Mouse (Mus musculus): ENCODE measurements around the gene Insig1. TPM values are rescaled to one million over a fixed set of nuclear protein-coding genes. Genes with fewer than 3 reads are reported as not detected.
A peak's percentile ranks its signal among the peaks of the same experiment; 100 is the strongest.

Gene Insig1
- total RNA-seq, 1 experiment from 2014 or later, result 66.1 TPM

GRCm38 (mm10) chr5:28063989-28064624 lies 7.1 kb upstream of the Insig1 start:
- DNase-seq, result no peak

- no peak for DNase-seq
These were observed 5.9 kb upstream of the Insig1 start for GRCm38 (mm10) chr5:28065275-28065674.

GRCm38 (mm10) chr5:28066311-28066710 lies 4.9 kb upstream of the Insig1 start:
- no peak for DNase-seq

- no peak for DNase-seq
These were observed 875 bp upstream of the Insig1 start for GRCm38 (mm10) chr5:28070149-28070827.

- peak; percentile 87 for DNase-seq
These were observed 477 bp downstream of the Insig1 start for GRCm38 (mm10) chr5:28071456-28072223.

- no peak for DNase-seq
These were observed 8.3 kb downstream of the Insig1 start for GRCm38 (mm10) chr5:28079431-28079830.

GRCm38 (mm10) chr5:28081127-28081526 lies 10.0 kb downstream of the Insig1 start:
- no peak for DNase-seq

GRCm38 (mm10) chr5:28081822-28082221 lies 10.7 kb downstream of the Insig1 start:
- DNase-seq, result no peak

- peak; percentile 9 for DNase-seq
These were observed 11.1 kb downstream of the Insig1 start for GRCm38 (mm10) chr5:28082312-28082711.

- DNase-seq, result no peak
These were observed 11.6 kb downstream of the Insig1 start for GRCm38 (mm10) chr5:28082796-28083195.

- no peak for DNase-seq
These were observed 13.6 kb downstream of the Insig1 start for GRCm38 (mm10) chr5:28084743-28085142.

- peak; percentile 18 for DNase-seq
These were observed 19.4 kb downstream of the Insig1 start for GRCm38 (mm10) chr5:28090547-28090946.

GRCm38 (mm10) chr5:28092327-28092726 lies 21.2 kb downstream of the Insig1 start:
- no peak for DNase-seq

GRCm38 (mm10) chr5:28093874-28094273 lies 22.7 kb downstream of the Insig1 start:
- peak; percentile 91 for DNase-seq

GRCm38 (mm10) chr5:28094393-28094792 lies 23.2 kb downstream of the Insig1 start:
- no peak for DNase-seq

GRCm38 (mm10) chr5:28094846-28095245 lies 23.7 kb downstream of the Insig1 start:
- no peak for DNase-seq

- no peak for DNase-seq
These were observed 24.5 kb downstream of the Insig1 start for GRCm38 (mm10) chr5:28095671-28096070.

GRCm38 (mm10) chr5:28106966-28107365 lies 35.8 kb downstream of the Insig1 start:
- DNase-seq, result no peak

GRCm38 (mm10) chr5:28107974-28108373 lies 36.8 kb downstream of the Insig1 start:
- DNase-seq, result no peak

- no peak for DNase-seq
These were observed 39.7 kb downstream of the Insig1 start for GRCm38 (mm10) chr5:28110881-28111280.

- no peak for DNase-seq
These were observed 46.2 kb downstream of the Insig1 start for GRCm38 (mm10) chr5:28117251-28117880.

- peak; percentile 30 for DNase-seq
These were observed 46.8 kb downstream of the Insig1 start for GRCm38 (mm10) chr5:28117882-28118530.

Data from adrenal gland, postnatal 14 days (tissue).